Mouse (Mus musculus): ENCODE measurements around the gene 4930503B20Rik. TPM values are rescaled to one million over a fixed set of nuclear protein-coding genes. Genes with fewer than 3 reads are reported as not detected.

4930503B20Rik gene
- polyA plus RNA-seq, 1 experiment from 2014 or later = 0.12 TPM

DNA sequence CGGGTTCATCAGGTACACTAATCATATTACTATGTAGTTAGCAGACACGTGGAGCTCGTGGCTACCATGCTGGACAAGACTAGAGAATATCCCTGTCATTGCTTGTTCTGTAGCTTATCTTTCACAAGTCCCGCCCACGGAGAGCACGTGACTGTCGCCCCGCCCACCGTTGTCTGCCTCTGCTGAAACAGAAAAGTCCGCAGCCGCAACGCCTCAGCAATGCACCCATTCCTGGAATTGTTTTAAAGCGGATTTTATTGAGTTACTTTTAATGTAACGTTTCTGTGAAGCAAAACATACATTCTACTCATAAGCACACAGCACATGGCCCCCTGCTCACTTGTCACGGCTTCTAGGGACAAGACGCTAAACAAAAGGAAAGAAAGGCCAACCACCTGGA lies 28.5 kb upstream of the 4930503B20Rik start:
- no peak overlapping the region for H3K4me3 ChIP-seq
- no peak overlapping the region for H3K9ac ChIP-seq
- ATAC-seq (ENCODE audit: borderline replicate concordance, extremely low read depth, low FRiP score, low TSS enrichment) = no peak
- no peaks in the 10 kb centered on the region for H3K9me3 ChIP-seq
- peaks cover 10% of the 10 kb centered on the region for H3K4me1 ChIP-seq
- no peak overlapping the region for H3K4me2 ChIP-seq
- H3K27me3 ChIP-seq = no peaks in the 10 kb centered on the region
- WGBS = 91% methylated on average over 16 of the region's 16 CpGs
- H3K36me3 ChIP-seq = no peaks in the 10 kb centered on the region
- H3K27ac ChIP-seq = no peak overlapping the region

GRCm38 (mm10) chr3:146676193-146676592 lies 25.1 kb upstream of the 4930503B20Rik start:
- no peak overlapping the region for H3K4me2 ChIP-seq
- WGBS = 77% methylated on average over 4 of the region's 4 CpGs
- H3K27me3 ChIP-seq = no peaks in the 10 kb centered on the region
- H3K27ac ChIP-seq = no peak overlapping the region
- H3K4me1 ChIP-seq = no peaks in the 10 kb centered on the region
- H3K9ac ChIP-seq = no peak overlapping the region
- no peaks in the 10 kb centered on the region for H3K9me3 ChIP-seq
- no peak for ATAC-seq (ENCODE audit: borderline replicate concordance, extremely low read depth, low FRiP score, low TSS enrichment)
- H3K4me3 ChIP-seq = no peak overlapping the region
- no peaks in the 10 kb centered on the region for H3K36me3 ChIP-seq

DNA sequence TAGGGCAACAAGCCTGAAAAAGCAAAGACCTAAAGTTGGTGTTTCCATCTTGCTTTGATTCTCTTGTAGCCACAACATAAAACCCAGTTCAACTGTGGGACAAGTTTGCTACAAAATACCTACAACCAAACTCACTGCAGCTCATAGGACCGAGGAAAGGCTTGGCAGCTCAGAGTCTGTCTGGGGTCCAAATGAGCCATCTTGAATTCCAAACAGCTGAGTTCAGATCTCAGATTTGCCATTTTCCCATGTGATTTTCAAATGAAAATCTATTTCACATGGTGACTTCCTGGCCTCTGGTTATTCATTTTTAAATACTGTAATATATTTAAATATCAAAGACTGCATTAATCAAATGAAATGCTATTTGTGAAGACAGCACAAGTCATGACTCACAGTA lies 24.0 kb upstream of the 4930503B20Rik start:
- no peak overlapping the region for H3K27ac ChIP-seq
- no peak overlapping the region for H3K9ac ChIP-seq
- H3K4me2 ChIP-seq = no peak overlapping the region
- H3K36me3 ChIP-seq = no peaks in the 10 kb centered on the region
- no peaks in the 10 kb centered on the region for H3K9me3 ChIP-seq
- no peak for ATAC-seq (ENCODE audit: borderline replicate concordance, extremely low read depth, low FRiP score, low TSS enrichment)
- H3K4me1 ChIP-seq = no peaks in the 10 kb centered on the region
- H3K27me3 ChIP-seq = no peaks in the 10 kb centered on the region
- no peak overlapping the region for H3K4me3 ChIP-seq
- 79% methylated on average over 1 of the region's 1 CpGs for WGBS

DNA sequence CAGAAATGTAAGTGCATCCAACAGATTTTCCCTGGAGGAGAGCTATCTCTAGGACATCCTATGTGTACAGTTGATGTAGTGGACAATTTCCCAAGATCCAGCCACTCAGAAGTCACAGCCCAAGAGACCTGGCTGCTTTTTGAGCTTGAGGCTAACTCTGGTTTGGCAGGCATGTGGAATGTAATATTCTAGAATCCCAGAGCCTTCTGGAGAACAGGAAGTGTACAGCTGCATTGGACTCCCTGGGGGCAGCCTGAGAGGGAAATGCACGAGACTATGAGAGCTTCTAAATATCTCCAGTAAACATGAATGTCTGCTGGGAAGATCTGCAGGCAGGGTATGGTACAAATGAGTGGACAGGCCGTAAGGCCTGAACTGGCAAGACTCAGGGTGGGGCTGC lies 20.0 kb upstream of the 4930503B20Rik start:
- H3K4me3 ChIP-seq = no peak overlapping the region
- H3K36me3 ChIP-seq = no peaks in the 10 kb centered on the region
- no peak for ATAC-seq (ENCODE audit: borderline replicate concordance, extremely low read depth, low FRiP score, low TSS enrichment)
- H3K27ac ChIP-seq = no peak overlapping the region
- no peaks in the 10 kb centered on the region for H3K4me1 ChIP-seq
- no peaks in the 10 kb centered on the region for H3K9me3 ChIP-seq
- H3K4me2 ChIP-seq = no peak overlapping the region
- WGBS = 56% methylated on average over 2 of the region's 2 CpGs
- H3K27me3 ChIP-seq = no peaks in the 10 kb centered on the region
- H3K9ac ChIP-seq = no peak overlapping the region

DNA sequence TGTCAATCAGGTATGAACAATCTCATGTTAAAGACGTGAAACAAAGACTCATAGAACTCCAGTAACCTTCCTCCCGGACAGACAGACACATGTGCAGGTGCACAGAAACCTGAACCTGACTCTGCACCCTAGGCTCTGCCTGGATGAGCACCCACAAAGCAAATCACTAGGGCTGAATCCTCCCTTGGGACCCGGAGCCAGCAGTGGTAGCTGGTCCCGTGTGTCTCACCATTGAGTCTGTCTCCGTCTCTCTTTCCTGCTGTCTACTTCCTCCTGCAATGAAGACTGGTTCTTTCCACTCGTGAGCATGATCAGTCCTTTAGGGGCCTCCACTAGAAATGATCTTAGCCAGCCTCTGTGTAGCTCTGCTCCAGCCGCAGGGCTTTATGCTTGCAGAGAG lies 10.8 kb upstream of the 4930503B20Rik start:
- H3K9ac ChIP-seq = no peak overlapping the region
- no peaks in the 10 kb centered on the region for H3K4me1 ChIP-seq
- H3K4me2 ChIP-seq = no peak overlapping the region
- WGBS = 67% methylated on average over 7 of the region's 7 CpGs
- H3K4me3 ChIP-seq = no peak overlapping the region
- no peak for ATAC-seq (ENCODE audit: borderline replicate concordance, extremely low read depth, low FRiP score, low TSS enrichment)
- H3K9me3 ChIP-seq = no peaks in the 10 kb centered on the region
- H3K27me3 ChIP-seq = no peaks in the 10 kb centered on the region
- no peak overlapping the region for H3K27ac ChIP-seq
- H3K36me3 ChIP-seq = no peaks in the 10 kb centered on the region

- no peaks in the 10 kb centered on the region for H3K4me1 ChIP-seq
- ATAC-seq (ENCODE audit: borderline replicate concordance, extremely low read depth, low FRiP score, low TSS enrichment) = no peak
- no peaks in the 10 kb centered on the region for H3K36me3 ChIP-seq
- H3K27me3 ChIP-seq = no peaks in the 10 kb centered on the region
- H3K9me3 ChIP-seq = no peaks in the 10 kb centered on the region
- 52% methylated on average over 6 of the region's 6 CpGs for WGBS
- H3K4me3 ChIP-seq = no peak overlapping the region
- H3K4me2 ChIP-seq = no peak overlapping the region
- H3K9ac ChIP-seq = no peak overlapping the region
- no peak overlapping the region for H3K27ac ChIP-seq
Observed at GRCm38 (mm10) chr3:146661001-146661400, 9.9 kb upstream of the 4930503B20Rik start.

DNA sequence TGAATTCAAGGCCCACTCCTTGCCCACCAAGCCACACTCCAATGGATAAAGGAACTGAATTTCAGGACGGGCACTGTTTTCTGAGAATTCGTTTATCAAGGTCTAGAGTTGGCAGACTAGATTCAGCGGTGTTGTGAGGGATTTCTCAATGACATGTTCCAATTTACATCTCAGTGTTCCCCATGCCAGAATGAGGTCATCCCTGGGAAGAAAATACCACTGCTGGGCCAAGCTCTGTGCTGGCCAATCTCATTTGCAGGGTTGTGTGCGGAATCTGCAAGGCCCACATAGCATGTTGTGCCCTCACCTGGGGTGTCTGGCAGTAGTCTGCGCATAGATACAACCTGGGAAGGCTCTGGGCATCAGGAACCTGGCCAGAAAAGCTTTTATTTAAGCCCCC lies 8.2 kb upstream of the 4930503B20Rik start:
- no peak for ATAC-seq (ENCODE audit: borderline replicate concordance, extremely low read depth, low FRiP score, low TSS enrichment)

DNA sequence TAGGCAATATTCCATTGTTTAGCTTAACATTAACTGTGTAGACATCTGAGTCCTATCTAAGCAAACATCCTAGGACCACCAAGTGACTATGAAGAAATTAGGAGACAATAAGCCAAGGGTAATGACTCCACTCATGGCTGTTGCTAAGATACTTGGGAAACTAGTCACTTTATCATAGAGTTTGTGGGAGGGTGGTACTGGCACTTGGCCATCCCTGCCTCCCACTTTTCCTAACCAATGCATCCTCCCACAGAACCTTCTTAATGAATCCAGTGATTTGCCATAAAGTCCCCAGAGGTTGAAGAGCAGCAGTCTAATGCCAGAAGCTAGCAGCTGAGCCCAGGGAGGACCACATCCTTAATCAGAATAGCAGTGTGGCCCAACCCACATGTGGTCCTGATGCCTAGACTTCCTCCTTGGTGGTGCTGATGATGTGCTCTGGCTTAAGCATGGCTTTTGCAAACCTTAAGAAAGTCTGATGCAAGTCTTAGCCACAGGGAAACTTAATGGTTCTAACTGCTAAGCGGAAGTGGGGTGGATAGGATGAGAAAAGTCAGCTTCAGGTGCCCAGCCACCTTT lies 7.0 kb upstream of the 4930503B20Rik start:
- H3K27ac ChIP-seq = no peak overlapping the region
- H3K4me3 ChIP-seq = no peak overlapping the region
- no peaks in the 10 kb centered on the region for H3K9me3 ChIP-seq
- H3K4me2 ChIP-seq = no peak overlapping the region
- no peaks in the 10 kb centered on the region for H3K36me3 ChIP-seq
- 86% methylated on average over 1 of the region's 1 CpGs for whole genome bisulfite sequencing
- no peak overlapping the region for H3K9ac ChIP-seq
- ATAC-seq (ENCODE audit: borderline replicate concordance, extremely low read depth, low FRiP score, low TSS enrichment) = no peak
- 0 out of 2 replicates have a peak, but pooled peaks cover 4% of the 10 kb centered on the region for H3K4me1 ChIP-seq
- H3K27me3 ChIP-seq = no peaks in the 10 kb centered on the region

More for the DNA sequence above, 8.2 kb upstream of the 4930503B20Rik start:
- Histone ChIP-seq H3K4me1 (no peaks in the 10 kb centered on the region), H3K36me3 (no peaks in the 10 kb centered on the region), H3K4me3 (no peak overlapping the region), H3K9me3 (no peaks in the 10 kb centered on the region), H3K9ac (no peak overlapping the region), H3K27me3 (no peaks in the 10 kb centered on the region), H3K27ac (no peak overlapping the region), H3K4me2 (no peak overlapping the region)
- WGBS = 84% methylated on average over 5 of the region's 5 CpGs

GRCm38 (mm10) chr3:146657433-146657832 lies 6.3 kb upstream of the 4930503B20Rik start:
- 79% methylated on average over 5 of the region's 5 CpGs for WGBS
- no peak for ATAC-seq (ENCODE audit: borderline replicate concordance, extremely low read depth, low FRiP score, low TSS enrichment)

DNA sequence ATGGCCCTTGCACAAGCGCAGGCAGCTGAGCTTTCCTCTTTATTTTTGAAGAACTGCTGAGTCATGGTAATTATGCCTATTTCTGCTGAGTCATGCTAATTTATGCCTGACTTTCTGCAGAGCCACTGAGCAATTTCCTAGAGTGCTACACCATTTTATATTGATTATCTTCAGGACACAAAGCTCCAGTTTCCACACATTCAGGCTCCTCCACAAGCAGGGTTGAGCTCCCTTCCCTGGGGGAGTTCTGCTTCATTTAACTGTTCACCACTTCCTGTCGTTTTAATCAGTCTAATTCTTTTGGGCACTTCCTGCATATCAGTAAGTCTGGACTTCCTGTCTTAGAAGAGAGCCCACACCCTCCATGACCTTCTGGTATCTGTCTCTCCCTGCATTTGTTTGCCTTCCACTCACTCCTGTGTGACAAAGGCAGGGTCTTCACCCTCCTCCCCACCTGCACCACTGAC lies 4.0 kb upstream of the 4930503B20Rik start:
- H3K9ac ChIP-seq = no peak overlapping the region
- no peaks in the 10 kb centered on the region for H3K9me3 ChIP-seq
- no peak overlapping the region for H3K4me2 ChIP-seq
- no peak overlapping the region for H3K4me3 ChIP-seq
- no peak overlapping the region for H3K27ac ChIP-seq
- 0 out of 2 replicates have a peak, but pooled peaks cover 4% of the 10 kb centered on the region for H3K4me1 ChIP-seq
- H3K27me3 ChIP-seq = no peaks in the 10 kb centered on the region
- WGBS = 52% methylated on average over 2 of the region's 2 CpGs
- no peaks in the 10 kb centered on the region for H3K36me3 ChIP-seq
- ATAC-seq (ENCODE audit: borderline replicate concordance, extremely low read depth, low FRiP score, low TSS enrichment) = no peak

More at GRCm38 (mm10) chr3:146657433-146657832, 6.3 kb upstream of the 4930503B20Rik start:
- Histone ChIP-seq H3K9me3 (no peaks in the 10 kb centered on the region), H3K27ac (no peak overlapping the region), H3K36me3 (no peaks in the 10 kb centered on the region), H3K27me3 (no peaks in the 10 kb centered on the region), H3K4me2 (no peak overlapping the region), H3K9ac (no peak overlapping the region), H3K4me3 (no peak overlapping the region), H3K4me1 (0 out of 2 replicates have a peak, but pooled peaks cover 4% of the 10 kb centered on the region)

GRCm38 (mm10) chr3:146653692-146654091 lies 2.6 kb upstream of the 4930503B20Rik start:
- Histone ChIP-seq H3K36me3 (no peaks in the 10 kb centered on the region), H3K9me3 (no peaks in the 10 kb centered on the region), H3K9ac (no peak overlapping the region), H3K27ac (no peak overlapping the region), H3K4me2 (no peak overlapping the region), H3K4me3 (no peak overlapping the region), H3K4me1 (0 out of 2 replicates have a peak, but pooled peaks cover 4% of the 10 kb centered on the region), H3K27me3 (no peaks in the 10 kb centered on the region)
- 45% methylated on average over 6 of the region's 6 CpGs for WGBS
- ATAC-seq (ENCODE audit: borderline replicate concordance, extremely low read depth, low FRiP score, low TSS enrichment) = no peak; the same call in 1 of the 2 replicates

DNA sequence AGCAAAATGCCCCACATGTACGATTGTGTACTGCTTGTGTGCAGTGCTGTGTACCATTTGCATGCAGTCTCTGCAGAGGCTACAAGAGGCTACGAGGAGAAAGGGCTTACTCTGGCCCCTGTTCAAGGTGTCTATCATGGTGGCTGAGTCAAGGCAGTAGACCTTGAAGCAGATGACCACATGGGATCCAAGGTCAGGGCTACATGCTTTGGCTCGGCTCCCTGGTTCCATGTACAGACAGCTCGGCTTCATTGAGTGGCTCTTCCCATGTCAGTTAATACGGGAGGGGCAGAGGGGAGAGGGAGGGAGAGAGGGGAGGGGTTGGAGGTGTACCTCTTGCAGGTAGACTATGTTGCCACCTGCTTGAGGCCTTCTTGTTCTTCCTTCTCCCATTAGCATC lies 1.3 kb upstream of the 4930503B20Rik start:
- 69% methylated on average over 5 of the region's 5 CpGs for WGBS
- ATAC-seq (ENCODE audit: borderline replicate concordance, extremely low read depth, low FRiP score, low TSS enrichment) = no peak
- no peak overlapping the region for H3K9ac ChIP-seq

More for the DNA sequence above, 1.3 kb upstream of the 4930503B20Rik start:
- Histone ChIP-seq H3K27ac (no peak overlapping the region), H3K4me3 (no peak overlapping the region), H3K36me3 (no peaks in the 10 kb centered on the region), H3K27me3 (no peaks in the 10 kb centered on the region), H3K4me1 (0 out of 2 replicates have a peak, but pooled peaks cover 4% of the 10 kb centered on the region), H3K4me2 (no peak overlapping the region), H3K9me3 (no peaks in the 10 kb centered on the region)

Measured in lung, embryonic 15.5 days (tissue).